Comparison of ENCODE assay signal across 9 mouse cellular contexts in the genomic region with DNA sequence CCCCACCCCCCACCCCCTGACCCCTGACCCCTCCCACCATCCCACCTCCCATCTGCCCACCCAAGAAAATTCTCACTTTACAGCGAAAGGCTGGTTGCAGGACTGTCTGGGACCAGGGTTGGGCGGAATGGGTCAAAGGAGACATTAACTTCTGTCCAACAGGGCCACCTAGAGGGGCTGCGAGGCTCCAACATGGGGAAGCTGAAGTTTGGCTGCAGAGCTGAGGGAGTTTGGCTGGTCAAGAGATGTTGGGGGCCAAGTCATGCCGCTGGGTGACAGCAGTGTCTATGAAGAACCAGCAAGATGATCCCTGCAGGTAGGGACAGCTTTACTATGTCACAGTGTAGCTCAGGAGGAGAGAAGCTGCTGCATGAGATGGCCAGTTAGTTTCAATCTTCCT. TPM values are rescaled to one million over a fixed set of nuclear protein-coding genes. Genes with fewer than 3 reads are reported as not detected.
DNase-seq lines count a peak whose midpoint lies in the region; ATAC-seq and TF ChIP-seq lines count a peak whose summit lies in the region.
"Had no signal": no experiment of that assay in that cellular context is flagged by ENCODE, and none has a peak within 500 bp of the region (broad histone marks: within the 10 kb centered on the region; RNA-seq: fewer than 3 reads in every experiment).

No protein-coding gene starts in this region.

- H3K4me1 ChIP-seq in heart, postnatal 0 days (ENCODE audit: control insufficient read depth, insufficient read depth) = no peaks in the 10 kb centered on the region
- no peaks in the 10 kb centered on the region for H3K4me1 ChIP-seq in heart, embryonic 11.5 days (ENCODE audit: control insufficient read depth, insufficient read depth, low read length)
- 0 out of 2 replicates have a peak, but pooled peaks cover 7% of the 10 kb centered on the region for H3K4me1 ChIP-seq in limb, embryonic 13.5 days
- H3K4me1 ChIP-seq in spleen, adult 2 months (ENCODE audit: control insufficient read depth, insufficient read depth, insufficient read length) = no peaks in the 10 kb centered on the region
- H3K4me1 ChIP-seq in forebrain, embryonic 16.5 days (replicated peaks; ENCODE audit: control insufficient read depth, insufficient read depth, low read length) = peaks cover 3% of the 10 kb centered on the region; the same call in 1 of the 2 replicates
- H3K4me1 ChIP-seq: liver, embryonic 15.5 days had no signal

- TF ChIP-seq EP300 in heart, postnatal 0 days (IDR thresholded peaks at IDR 0.05; ENCODE audit: low read depth) = no peak

- TF ChIP-seq CTCF in heart, postnatal 0 days (IDR thresholded peaks at IDR 0.05; ENCODE audit: low read depth) = peak; percentile 59
- TF ChIP-seq CTCF in spleen, adult 2 months (IDR thresholded peaks at IDR 0.05; ENCODE audit: extremely low read depth, insufficient read depth, insufficient read length, insufficient replicate concordance) = peak; percentile 57; the same call in 1 of the 2 replicates

- WGBS in heart, postnatal 0 days = 26% methylated on average over 4 of the region's 4 CpGs
- 33% methylated on average over 4 of the region's 4 CpGs for WGBS in heart, embryonic 11.5 days (ENCODE audit: insufficient replicate concordance)
- WGBS in limb, embryonic 13.5 days = 31% methylated on average over 4 of the region's 4 CpGs
- 45% methylated on average over 4 of the region's 4 CpGs for WGBS in spleen, adult 2 months
- WGBS in forebrain, embryonic 16.5 days = 42% methylated on average over 4 of the region's 4 CpGs

- H3K4me3 ChIP-seq in heart, postnatal 0 days (ENCODE audit: low read depth, low read length) = no peak overlapping the region
- H3K4me3 ChIP-seq in heart, embryonic 11.5 days (ENCODE audit: low read depth, low read length) = no peak overlapping the region
- H3K4me3 ChIP-seq in limb, embryonic 13.5 days = no peak overlapping the region
- no peak overlapping the region for H3K4me3 ChIP-seq in spleen, adult 2 months (ENCODE audit: extremely low read depth, insufficient read depth, insufficient read length)
- no peak overlapping the region for H3K4me3 ChIP-seq in forebrain, embryonic 16.5 days (replicated peaks; ENCODE audit: low read length)
- H3K4me3 ChIP-seq: liver, embryonic 15.5 days had no signal

- ATAC-seq in heart, postnatal 0 days (ENCODE audit: insufficient read depth, low read depth) = peak; percentile 67; the same call in 1 of the 2 replicates
- ATAC-seq in heart, embryonic 11.5 days (replicated peaks; ENCODE audit: insufficient number of reproducible peaks, low FRiP score, low TSS enrichment) = no peak
- ATAC-seq in limb, embryonic 13.5 days (ENCODE audit: low FRiP score, low read depth) = no peak
- ATAC-seq in forebrain, embryonic 16.5 days = no peak

- no peaks in the 10 kb centered on the region for H3K36me3 ChIP-seq in heart, postnatal 0 days (replicated peaks; ENCODE audit: control insufficient read depth, insufficient read depth, low read length)
- H3K36me3 ChIP-seq in heart, embryonic 11.5 days (ENCODE audit: control insufficient read depth, insufficient read depth, low read length) = no peaks in the 10 kb centered on the region
- H3K36me3 ChIP-seq in limb, embryonic 13.5 days = no peaks in the 10 kb centered on the region
- no peaks in the 10 kb centered on the region for H3K36me3 ChIP-seq in spleen, adult 2 months (ENCODE audit: control insufficient read depth, insufficient read depth, low read length)
- no peaks in the 10 kb centered on the region for H3K36me3 ChIP-seq in forebrain, embryonic 16.5 days (ENCODE audit: control insufficient read depth, insufficient read depth)
- H3K36me3 ChIP-seq: liver, embryonic 15.5 days had no signal

- DNase-seq in heart, postnatal 0 days (ENCODE audit: low spot score) = no peak
- DNase-seq in thymus, postnatal 4 days = peak; percentile 26
- no peak for DNase-seq in thymus, postnatal 25 days
- DNase-seq in embryo, embryonic 10.5 days (ENCODE audit: low spot score) = peak; percentile 63
- peak in 1 of 2 experiments; percentile 43 for DNase-seq in spleen, adult 2 months (ENCODE audit: low read depth in 1 of 2, low spot score in 2 of 2)

- H3K27me3 ChIP-seq in heart, postnatal 0 days (ENCODE audit: control insufficient read depth, insufficient read depth, low read length) = 0 out of 2 replicates have a peak, but pooled peaks cover 4% of the 10 kb centered on the region
- no peaks in the 10 kb centered on the region for H3K27me3 ChIP-seq in heart, embryonic 11.5 days (ENCODE audit: control insufficient read depth, insufficient read depth, low read length)
- no peaks in the 10 kb centered on the region for H3K27me3 ChIP-seq in limb, embryonic 13.5 days
- H3K27me3 ChIP-seq in spleen, adult 2 months (ENCODE audit: control insufficient read depth, insufficient read depth, low read length) = no peaks in the 10 kb centered on the region
- H3K27me3 ChIP-seq in forebrain, embryonic 16.5 days (replicated peaks; ENCODE audit: control insufficient read depth, insufficient read depth, low read length) = no peaks in the 10 kb centered on the region

- H3K9me3 ChIP-seq in heart, postnatal 0 days (replicated peaks; ENCODE audit: control insufficient read depth, low read length) = no peaks in the 10 kb centered on the region
- H3K9me3 ChIP-seq in heart, embryonic 11.5 days (replicated peaks; ENCODE audit: control insufficient read depth, low read length) = no peaks in the 10 kb centered on the region
- no peaks in the 10 kb centered on the region for H3K9me3 ChIP-seq in limb, embryonic 13.5 days
- no peaks in the 10 kb centered on the region for H3K9me3 ChIP-seq in forebrain, embryonic 16.5 days (ENCODE audit: control insufficient read depth, low read length)
- H3K9me3 ChIP-seq: liver, embryonic 15.5 days had no signal

- H3K4me2 ChIP-seq in heart, postnatal 0 days (ENCODE audit: low read depth, low read length) = no peak overlapping the region
- no peak overlapping the region for H3K4me2 ChIP-seq in heart, embryonic 11.5 days
- H3K4me2 ChIP-seq in limb, embryonic 13.5 days (replicated peaks) = no peak overlapping the region
- no peak overlapping the region for H3K4me2 ChIP-seq in forebrain, embryonic 16.5 days (ENCODE audit: low read length)
- H3K4me2 ChIP-seq: liver, embryonic 15.5 days had no signal

- H3K27ac ChIP-seq in heart, postnatal 0 days (ENCODE audit: low read depth) = no peak overlapping the region
- no peak overlapping the region for H3K27ac ChIP-seq in heart, embryonic 11.5 days (ENCODE audit: low read depth, low read length)
- 0 out of 2 replicates have a peak overlapping the region, but pooled peaks have one; percentile 10 for H3K27ac ChIP-seq in limb, embryonic 13.5 days
- H3K27ac ChIP-seq in spleen, adult 2 months (ENCODE audit: insufficient read depth, low read length) = no peak overlapping the region
- H3K27ac ChIP-seq in forebrain, embryonic 16.5 days (ENCODE audit: low read length) = no peak overlapping the region
- H3K27ac ChIP-seq: liver, embryonic 15.5 days had no signal

- no peak overlapping the region for H3K9ac ChIP-seq in heart, postnatal 0 days (replicated peaks; ENCODE audit: low read depth, low read length)
- H3K9ac ChIP-seq in heart, embryonic 11.5 days (ENCODE audit: low read depth, low read length) = no peak overlapping the region
- H3K9ac ChIP-seq in limb, embryonic 13.5 days = no peak overlapping the region
- no peak overlapping the region for H3K9ac ChIP-seq in forebrain, embryonic 16.5 days (replicated peaks; ENCODE audit: low read depth, low read length)
- H3K9ac ChIP-seq: liver, embryonic 15.5 days had no signal

- no peak for TF ChIP-seq POLR2A in spleen, adult 2 months (IDR thresholded peaks at IDR 0.05; ENCODE audit: low read depth, low read length)

RNA-seq across cellular contexts. Expression of gene Gpr155, which starts 32.9 kb away (rescaled TPM):
- total RNA-seq in heart, postnatal 0 days (2014; rRNA removed; ENCODE audit: low replicate concordance) = 11.3 and 19.0 TPM in 2 replicates
- 6.8 and 8.5 TPM in 2 replicates for polyA plus RNA-seq in heart, postnatal 0 days (2015; fragmentation: Nextera tagmentation; extraction: Ambion mirVana)
- polyA plus RNA-seq in heart, embryonic 11.5 days (2014; fragmentation: Nextera tagmentation; extraction: Ambion mirVana) = 4.9 and 5.8 TPM in 2 replicates
- 4.7 and 5.5 TPM in 2 replicates for polyA plus RNA-seq in limb, embryonic 13.5 days (2015; fragmentation: Nextera tagmentation; extraction: Ambion mirVana)
- 3.6 and 5.3 TPM in 2 replicates for polyA plus RNA-seq in spleen, adult 2 months (2012; rRNA removed)
- 12.2 and 14.3 TPM in 2 replicates for polyA plus RNA-seq in forebrain, embryonic 16.5 days (2015; fragmentation: Nextera tagmentation; extraction: Ambion mirVana)

Comparison
In these comparisons a context has a peak if more than half of its experiments do, and no peak if none do; other contexts are left out.
1. DNase-seq: peak in thymus, postnatal 4 days (single experiment) and embryo, embryonic 10.5 days (single experiment); none in heart, postnatal 0 days (single experiment) and thymus, postnatal 25 days (single experiment).